Mouse (Mus musculus) liver, embryonic 11.5 days (tissue): Measurements from ENCODE around the gene Ace3. TPM values are rescaled to one million over a fixed set of nuclear protein-coding genes. Genes with fewer than 3 reads are reported as not detected.

Experiments
- ATAC-seq: fragments of 200-750 bp; cut with Nextera tagmentation; replicated peaks from 2 replicates; pipeline ENCODE4 v1.8.0; 2017; ENCODE audit warnings: moderate number of reproducible peaks, mild to moderate bottlenecking, moderate TSS enrichment, moderate library complexity; ENCODE audit not compliant: low FRiP score
- DNase-seq: peaks from one replicate; pipeline ENCODE4 v3.0.0-alpha.2; 2017; ENCODE audit warnings: low spot score
- H3K27ac ChIP-seq: fragments of 300-500 bp; sonication (generic); 2 replicates; pipeline ENCODE4 v1.5.1; 2014; ENCODE audit warnings: mild to moderate bottlenecking, low read depth, low read length, control low read depth
- H3K27me3 ChIP-seq: fragments of 300-500 bp; sonication (generic); replicated peaks from 2 replicates; pipeline ENCODE4 v1.6.1; 2014; ENCODE audit warnings: low read length, mixed read lengths; ENCODE audit not compliant: control insufficient read depth, insufficient read depth
- H3K36me3 ChIP-seq: fragments of 300-500 bp; sonication (generic); 2 replicates; pipeline ENCODE4 v1.6.1; 2014; ENCODE audit warnings: mild to moderate bottlenecking, low read length, moderate library complexity, mixed read lengths; ENCODE audit not compliant: control insufficient read depth, insufficient read depth
- H3K4me1 ChIP-seq: fragments of 300-500 bp; sonication (generic); replicated peaks from 2 replicates; pipeline ENCODE4 v1.6.1; 2014; ENCODE audit warnings: low read length, mixed read lengths; ENCODE audit not compliant: control insufficient read depth, insufficient read depth
- H3K4me2 ChIP-seq: fragments of 300-500 bp; sonication (generic); 2 replicates; pipeline ENCODE4 v1.6.1; 2014; ENCODE audit warnings: mild to moderate bottlenecking, control low read depth, moderate library complexity
- H3K4me3 ChIP-seq: fragments of 300-500 bp; sonication (generic); 2 replicates; pipeline ENCODE4 v1.5.1; 2014; ENCODE audit warnings: low read depth, low read length, control low read depth
- H3K9ac ChIP-seq: fragments of 300-500 bp; sonication (generic); 2 replicates; pipeline ENCODE4 v1.6.1; 2014; ENCODE audit warnings: low read depth, low read length, control low read depth
- H3K9me3 ChIP-seq: fragments of 300-500 bp; sonication (generic); 2 replicates; pipeline ENCODE4 v1.6.1; 2016; ENCODE audit warnings: low read length, inconsistent platforms, mixed read lengths; ENCODE audit not compliant: control insufficient read depth
- WGBS: fragments of 180-500 bp; shearing (Covaris S2); extraction: QIAGEN DNeasy Blood & Tissue Kit; methylation state at CpG from one replicate; pipeline ENCODE4 v1.1.7; 2014; 5-methylcytosine and 5-hydroxymethylcytosine counted together
- polyA plus RNA-seq: library from polyadenylated mRNA; unstranded; fragments of >200 nt; fragmentation: Nextera tagmentation; extraction: Ambion mirVana; gene quantifications from 2 replicates; pipeline ENCODE4 v1.2.1, GENCODE M21; 2014

Gene Ace3
- polyA plus RNA-seq, 1 experiment from 2014 or later: not detected

DNA sequence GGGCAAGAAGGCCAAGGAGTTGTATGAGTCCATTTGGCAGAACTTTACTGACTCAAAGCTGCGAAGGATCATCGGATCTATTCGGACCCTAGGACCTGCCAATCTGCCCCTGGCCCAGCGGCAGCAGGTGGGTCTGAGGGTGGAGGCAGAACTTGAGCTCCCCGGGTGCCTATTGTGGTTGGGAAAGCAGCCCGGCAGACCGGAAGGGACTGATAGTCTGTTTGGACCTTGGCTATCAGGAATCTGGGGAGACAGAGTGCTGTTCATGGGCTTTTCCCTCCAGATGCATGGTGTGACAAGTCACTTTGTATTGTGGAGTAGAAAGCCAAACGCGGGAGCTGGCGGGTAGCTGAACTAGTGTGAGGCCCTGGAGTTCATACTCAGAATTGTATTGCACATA, 25.5 kb upstream of the Ace3 start:
- Histone ChIP-seq H3K27ac (no peak overlapping the region), H3K4me1 (peaks cover 5% of the 10 kb centered on the region; the same call in 1 of the 2 replicates), H3K27me3 (peaks cover 59% of the 10 kb centered on the region), H3K9me3 (no peaks in the 10 kb centered on the region), H3K9ac (no peak overlapping the region), H3K36me3 (no peaks in the 10 kb centered on the region), H3K4me2 (no peak overlapping the region), H3K4me3 (no peak overlapping the region)
- 45% methylated on average over 10 of the region's 10 CpGs for WGBS
- ATAC-seq: no peak
- no peak for DNase-seq

GRCm38 (mm10) chr11:105969516-105969915, 25.0 kb upstream of the Ace3 start:
- Histone ChIP-seq H3K9me3 (no peaks in the 10 kb centered on the region), H3K36me3 (no peaks in the 10 kb centered on the region), H3K9ac (no peak overlapping the region), H3K27ac (no peak overlapping the region), H3K4me3 (no peak overlapping the region), H3K4me2 (no peak overlapping the region), H3K4me1 (peaks cover 5% of the 10 kb centered on the region; the same call in 1 of the 2 replicates), H3K27me3 (peaks cover 61% of the 10 kb centered on the region)
- DNase-seq: no peak
- ATAC-seq: no peak
- 29% methylated on average over 1 of the region's 1 CpGs for WGBS

GRCm38 (mm10) chr11:105974593-105974992, 19.9 kb upstream of the Ace3 start:
- Histone ChIP-seq H3K27ac (no peak overlapping the region), H3K4me3 (no peak overlapping the region), H3K36me3 (no peaks in the 10 kb centered on the region), H3K9ac (no peak overlapping the region), H3K4me2 (no peak overlapping the region), H3K27me3 (peaks cover 28% of the 10 kb centered on the region), H3K9me3 (no peaks in the 10 kb centered on the region), H3K4me1 (no peaks in the 10 kb centered on the region)
- ATAC-seq (no peak), DNase-seq (no peak)
- 91% methylated on average over 6 of the region's 6 CpGs for WGBS

DNA sequence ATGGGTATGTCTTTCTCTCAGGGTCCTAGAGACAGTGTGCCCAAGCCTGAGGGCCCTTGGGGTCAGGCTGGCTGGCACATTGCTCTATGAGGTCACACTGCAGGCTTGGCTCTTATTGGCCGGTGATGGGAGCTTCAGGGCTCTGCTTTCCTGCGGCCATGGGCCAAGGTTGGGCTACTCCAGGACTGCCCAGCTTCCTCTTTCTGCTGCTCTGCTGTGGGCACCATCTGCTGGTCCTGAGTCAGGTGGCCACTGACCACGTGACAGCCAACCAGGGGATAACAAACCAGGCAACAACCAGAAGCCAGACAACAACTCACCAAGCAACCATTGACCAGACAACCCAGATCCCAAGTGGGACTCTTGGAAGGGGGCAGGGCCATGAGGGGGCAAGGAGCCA, 19.4 kb upstream of the Ace3 start:
- Histone ChIP-seq H3K9ac (no peak overlapping the region), H3K36me3 (no peaks in the 10 kb centered on the region), H3K4me2 (no peak overlapping the region), H3K27ac (no peak overlapping the region), H3K4me1 (no peaks in the 10 kb centered on the region), H3K9me3 (no peaks in the 10 kb centered on the region), H3K27me3 (peaks cover 23% of the 10 kb centered on the region), H3K4me3 (no peak overlapping the region)
- WGBS: 62% methylated on average over 3 of the region's 3 CpGs
- no peak for ATAC-seq
- no peak for DNase-seq

- no peak overlapping the region for H3K27ac ChIP-seq
- 83% methylated on average over 5 of the region's 5 CpGs for WGBS
Measured at GRCm38 (mm10) chr11:105975636-105976035, 18.8 kb upstream of the Ace3 start.

DNA sequence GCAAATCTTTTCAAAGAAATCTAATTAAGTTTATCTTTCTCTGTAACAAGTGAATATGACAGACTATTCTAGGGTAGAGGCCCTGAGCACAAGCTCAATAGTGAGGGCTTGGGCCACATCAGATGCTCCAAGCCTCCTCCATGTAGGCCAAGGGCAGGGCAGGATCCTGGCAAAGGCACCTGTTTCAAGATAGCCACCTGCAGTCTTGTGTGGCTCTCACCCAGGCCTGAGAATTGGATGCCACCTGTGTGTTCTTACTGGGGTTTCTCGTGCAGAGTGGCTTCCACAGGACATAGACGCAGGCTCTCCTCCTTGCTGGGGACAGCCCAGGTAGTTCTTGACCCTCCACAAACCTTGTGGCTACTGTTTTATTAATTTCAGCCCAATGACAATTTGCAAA, 16.2 kb upstream of the Ace3 start:
- H3K9ac ChIP-seq: no peak overlapping the region
- WGBS: 87% methylated on average over 2 of the region's 2 CpGs

More at GRCm38 (mm10) chr11:105975636-105976035, 18.8 kb upstream of the Ace3 start:
- no peak for ATAC-seq
- H3K27me3 ChIP-seq: peaks cover 19% of the 10 kb centered on the region
- no peak overlapping the region for H3K4me2 ChIP-seq
- no peaks in the 10 kb centered on the region for H3K9me3 ChIP-seq
- no peak for DNase-seq
- no peaks in the 10 kb centered on the region for H3K36me3 ChIP-seq
- no peaks in the 10 kb centered on the region for H3K4me1 ChIP-seq
- no peak overlapping the region for H3K4me3 ChIP-seq
- H3K9ac ChIP-seq: no peak overlapping the region

GRCm38 (mm10) chr11:105978634-105979033, 15.8 kb upstream of the Ace3 start:
- Histone ChIP-seq H3K36me3 (no peaks in the 10 kb centered on the region), H3K4me3 (no peak overlapping the region), H3K9ac (no peak overlapping the region), H3K9me3 (no peaks in the 10 kb centered on the region), H3K27ac (no peak overlapping the region), H3K4me1 (no peaks in the 10 kb centered on the region), H3K27me3 (peaks cover 9% of the 10 kb centered on the region), H3K4me2 (no peak overlapping the region)
- 49% methylated on average over 5 of the region's 5 CpGs for WGBS
- no peak for ATAC-seq
- no peak for DNase-seq

More for the DNA sequence above, 16.2 kb upstream of the Ace3 start:
- Histone ChIP-seq H3K4me1 (no peaks in the 10 kb centered on the region), H3K4me2 (no peak overlapping the region), H3K9me3 (no peaks in the 10 kb centered on the region), H3K36me3 (no peaks in the 10 kb centered on the region), H3K27me3 (peaks cover 11% of the 10 kb centered on the region), H3K4me3 (no peak overlapping the region), H3K27ac (no peak overlapping the region)
- DNase-seq (no peak), ATAC-seq (no peak)

DNA sequence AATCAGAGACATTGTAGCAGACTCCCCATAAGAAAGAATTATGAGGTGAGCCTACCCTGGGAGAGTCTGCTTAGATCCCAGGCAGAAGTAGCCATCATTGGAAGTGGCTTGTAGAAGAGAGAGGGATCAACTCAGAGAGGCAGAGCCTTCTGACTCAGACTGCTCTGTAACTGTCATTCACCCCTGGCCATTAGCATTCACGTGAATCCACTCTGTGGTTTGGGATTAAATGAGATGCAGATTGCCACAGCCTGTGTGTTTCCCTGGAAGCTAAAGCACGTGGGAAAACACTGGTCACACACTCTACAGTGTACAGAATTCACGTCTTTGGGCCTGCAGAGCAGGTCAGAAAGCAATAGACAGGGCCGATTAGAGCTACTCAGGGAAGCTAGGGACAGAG, 10.0 kb upstream of the Ace3 start:
- ATAC-seq (no peak), DNase-seq (no peak)
- WGBS: 72% methylated on average over 4 of the region's 4 CpGs
- H3K27me3 ChIP-seq: peaks cover under 1% of the 10 kb centered on the region
- no peaks in the 10 kb centered on the region for H3K36me3 ChIP-seq
- H3K27ac ChIP-seq: no peak overlapping the region
- H3K9ac ChIP-seq: no peak overlapping the region
- H3K4me2 ChIP-seq: no peak overlapping the region
- no peaks in the 10 kb centered on the region for H3K4me1 ChIP-seq
- H3K4me3 ChIP-seq: no peak overlapping the region
- H3K9me3 ChIP-seq: no peaks in the 10 kb centered on the region

GRCm38 (mm10) chr11:105987446-105987845, 7.0 kb upstream of the Ace3 start:
- H3K36me3 ChIP-seq: no peaks in the 10 kb centered on the region
- H3K4me3 ChIP-seq: no peak overlapping the region
- no peaks in the 10 kb centered on the region; the same call in 1 of the 2 replicates for H3K4me1 ChIP-seq
- ATAC-seq (no peak), DNase-seq (no peak)
- no peaks in the 10 kb centered on the region for H3K27me3 ChIP-seq
- H3K4me2 ChIP-seq: no peak overlapping the region
- WGBS: 56% methylated on average over 6 of the region's 6 CpGs
- no peaks in the 10 kb centered on the region for H3K9me3 ChIP-seq
- no peak overlapping the region for H3K9ac ChIP-seq
- H3K27ac ChIP-seq: no peak overlapping the region
